Mouse (Mus musculus): ENCODE results near the gene Adgre1. TPM values are rescaled to one million over a fixed set of nuclear protein-coding genes. Genes with fewer than 3 reads are reported as not detected.

Gene Adgre1
- polyA plus RNA-seq, 1 experiment, result not detected

DNA sequence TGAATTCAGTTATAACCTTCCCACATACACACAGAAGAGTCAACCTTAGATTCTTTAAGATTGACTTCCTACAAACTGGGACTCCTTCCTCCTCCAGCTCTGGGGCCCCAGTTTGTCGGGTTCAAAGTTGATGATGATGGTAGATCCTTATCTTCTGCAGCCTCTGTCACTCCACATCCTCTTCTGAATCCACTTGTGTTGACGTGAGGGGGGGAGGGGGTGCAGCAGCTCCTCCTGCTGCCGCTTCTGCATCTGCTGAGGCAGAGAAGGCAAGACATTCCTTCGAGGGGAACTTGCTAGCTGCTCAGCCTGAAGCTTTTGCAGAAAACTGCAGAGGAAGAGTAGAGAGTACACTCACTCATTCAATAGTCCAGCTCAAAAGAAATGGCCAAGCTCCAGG is 16.9 kb upstream of the Adgre1 start:
- Histone ChIP-seq H3K4me1 (ENCODE audit: control insufficient read depth, insufficient read depth, low read length) (no peaks in the 10 kb centered on the region), H3K27ac (ENCODE audit: insufficient read depth, low read length) (no peak overlapping the region), H3K9me3 (replicated peaks; ENCODE audit: control insufficient read depth, insufficient read depth, low read length, poor library complexity, severe bottlenecking) (no peaks in the 10 kb centered on the region), H3K27me3 (ENCODE audit: control insufficient read depth, insufficient read depth, low read length, poor library complexity, severe bottlenecking) (no peaks in the 10 kb centered on the region), H3K4me3 (ENCODE audit: low read depth, low read length) (no peak overlapping the region), H3K36me3 (ENCODE audit: control insufficient read depth, insufficient read depth, low read length, poor library complexity, severe bottlenecking) (no peaks in the 10 kb centered on the region), H3K9ac (ENCODE audit: low read depth, poor library complexity, severe bottlenecking) (no peak overlapping the region)
- no peak for TF ChIP-seq CTCF (IDR thresholded peaks at IDR 0.05; ENCODE audit: low read depth, low read length)
- no peak for TF ChIP-seq EP300 (IDR thresholded peaks at IDR 0.05; ENCODE audit: insufficient read depth, low read depth, low read length)
- TF ChIP-seq POLR2A (IDR thresholded peaks at IDR 0.05; ENCODE audit: insufficient read depth, low read length), result no peak

DNA sequence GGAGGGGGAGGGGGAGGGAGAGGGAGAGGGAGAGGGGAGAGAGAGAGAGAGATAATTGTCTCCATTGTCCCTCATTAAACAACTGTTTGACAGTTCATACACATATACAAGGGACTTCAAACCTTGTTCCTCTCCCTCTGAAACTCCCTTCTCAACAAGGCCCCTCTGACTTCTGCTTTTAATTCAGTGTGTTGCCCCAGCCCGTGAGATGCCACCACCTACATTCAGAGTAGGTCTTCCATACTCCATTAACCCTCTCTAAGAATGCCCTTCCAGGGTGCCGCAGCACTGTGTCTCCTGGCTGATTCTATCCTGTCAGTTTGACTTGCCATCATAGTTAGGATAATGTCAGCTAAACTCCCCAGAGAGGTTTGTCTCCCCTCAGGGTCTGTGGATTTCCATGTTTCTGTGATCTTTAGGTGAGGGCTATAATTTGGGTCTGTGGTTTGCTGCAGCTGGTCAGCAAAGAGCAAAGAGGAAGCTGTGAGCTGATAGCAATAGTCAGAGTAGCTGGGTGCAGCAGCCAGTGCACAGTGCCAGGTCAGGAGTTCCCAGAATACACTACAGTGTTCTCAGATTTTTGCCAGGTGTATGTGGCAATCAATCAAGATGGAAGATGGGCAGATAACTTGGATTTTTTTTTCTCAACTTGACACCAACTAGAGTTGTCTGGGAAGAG is 14.3 kb upstream of the Adgre1 start:
- TF ChIP-seq CTCF (IDR thresholded peaks at IDR 0.05; ENCODE audit: low read depth, low read length), result no peak
- TF ChIP-seq EP300 (IDR thresholded peaks at IDR 0.05; ENCODE audit: insufficient read depth, low read depth, low read length), result no peak
- no peak for TF ChIP-seq POLR2A (IDR thresholded peaks at IDR 0.05; ENCODE audit: insufficient read depth, low read length)
- Histone ChIP-seq H3K27ac (ENCODE audit: insufficient read depth, low read length) (no peak overlapping the region), H3K9me3 (replicated peaks; ENCODE audit: control insufficient read depth, insufficient read depth, low read length, poor library complexity, severe bottlenecking) (no peaks in the 10 kb centered on the region), H3K4me3 (ENCODE audit: low read depth, low read length) (no peak overlapping the region), H3K4me1 (ENCODE audit: control insufficient read depth, insufficient read depth, low read length) (no peaks in the 10 kb centered on the region), H3K36me3 (ENCODE audit: control insufficient read depth, insufficient read depth, low read length, poor library complexity, severe bottlenecking) (no peaks in the 10 kb centered on the region), H3K27me3 (ENCODE audit: control insufficient read depth, insufficient read depth, low read length, poor library complexity, severe bottlenecking) (no peaks in the 10 kb centered on the region), H3K9ac (ENCODE audit: low read depth, poor library complexity, severe bottlenecking) (no peak overlapping the region)

DNA sequence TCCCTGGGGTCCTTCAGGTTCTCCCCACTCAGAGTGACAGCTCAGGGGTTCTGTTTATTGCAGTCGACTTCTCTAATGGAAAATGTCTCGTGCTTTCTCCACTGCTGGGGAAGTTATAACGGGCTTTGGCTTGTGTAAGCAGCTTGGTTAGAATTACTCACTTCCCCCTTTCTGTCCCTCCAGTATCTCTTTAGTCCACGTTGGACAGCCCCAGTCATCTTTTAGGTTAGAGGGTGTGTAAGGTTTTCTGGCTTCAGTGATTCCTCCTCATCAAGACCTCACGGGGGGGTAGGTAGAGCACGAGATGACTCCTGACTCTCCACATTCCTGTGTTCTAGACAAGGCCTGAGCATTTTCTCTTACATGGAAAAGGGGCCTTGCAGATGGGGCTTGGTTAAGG is 11.5 kb upstream of the Adgre1 start:
- H3K4me3 ChIP-seq (ENCODE audit: low read depth, low read length), result no peak overlapping the region
- H3K36me3 ChIP-seq (ENCODE audit: control insufficient read depth, insufficient read depth, low read length, poor library complexity, severe bottlenecking), result no peaks in the 10 kb centered on the region
- no peaks in the 10 kb centered on the region for H3K9me3 ChIP-seq (replicated peaks; ENCODE audit: control insufficient read depth, insufficient read depth, low read length, poor library complexity, severe bottlenecking)
- TF ChIP-seq POLR2A (IDR thresholded peaks at IDR 0.05; ENCODE audit: insufficient read depth, low read length) (no peak), CTCF (IDR thresholded peaks at IDR 0.05; ENCODE audit: low read depth, low read length) (no peak), EP300 (IDR thresholded peaks at IDR 0.05; ENCODE audit: insufficient read depth, low read depth, low read length) (no peak)
- no peak overlapping the region for H3K9ac ChIP-seq (ENCODE audit: low read depth, poor library complexity, severe bottlenecking)
- no peak overlapping the region for H3K27ac ChIP-seq (ENCODE audit: insufficient read depth, low read length)
- no peaks in the 10 kb centered on the region for H3K27me3 ChIP-seq (ENCODE audit: control insufficient read depth, insufficient read depth, low read length, poor library complexity, severe bottlenecking)
- no peaks in the 10 kb centered on the region for H3K4me1 ChIP-seq (ENCODE audit: control insufficient read depth, insufficient read depth, low read length)

DNA sequence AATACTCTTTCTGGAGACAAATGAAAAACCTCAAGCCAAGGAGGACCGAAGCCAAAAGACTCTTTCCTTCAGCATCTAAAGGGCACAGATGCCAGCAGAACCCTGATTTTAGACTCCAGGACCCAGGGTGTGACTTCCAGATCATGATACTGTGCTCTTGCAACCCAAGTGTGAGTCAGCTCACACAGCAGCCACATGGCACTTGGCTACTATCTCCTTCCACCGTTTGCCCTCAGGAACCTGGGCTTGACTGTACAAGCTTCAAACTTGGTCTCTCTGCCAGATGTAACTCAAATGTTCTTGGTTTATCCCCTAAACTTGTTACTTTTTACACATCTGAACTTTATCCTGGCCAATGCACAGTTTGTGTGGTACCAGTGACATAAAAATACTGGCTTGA is 10.7 kb upstream of the Adgre1 start:
- no peak for TF ChIP-seq EP300 (IDR thresholded peaks at IDR 0.05; ENCODE audit: insufficient read depth, low read depth, low read length)
- TF ChIP-seq CTCF (IDR thresholded peaks at IDR 0.05; ENCODE audit: low read depth, low read length), result no peak
- TF ChIP-seq POLR2A (IDR thresholded peaks at IDR 0.05; ENCODE audit: insufficient read depth, low read length), result no peak
- H3K27me3 ChIP-seq (ENCODE audit: control insufficient read depth, insufficient read depth, low read length, poor library complexity, severe bottlenecking), result no peaks in the 10 kb centered on the region
- no peak overlapping the region for H3K9ac ChIP-seq (ENCODE audit: low read depth, poor library complexity, severe bottlenecking)
- no peaks in the 10 kb centered on the region for H3K36me3 ChIP-seq (ENCODE audit: control insufficient read depth, insufficient read depth, low read length, poor library complexity, severe bottlenecking)
- no peak overlapping the region for H3K4me3 ChIP-seq (ENCODE audit: low read depth, low read length)
- no peaks in the 10 kb centered on the region for H3K4me1 ChIP-seq (ENCODE audit: control insufficient read depth, insufficient read depth, low read length)
- no peak overlapping the region for H3K27ac ChIP-seq (ENCODE audit: insufficient read depth, low read length)
- no peaks in the 10 kb centered on the region for H3K9me3 ChIP-seq (replicated peaks; ENCODE audit: control insufficient read depth, insufficient read depth, low read length, poor library complexity, severe bottlenecking)

DNA sequence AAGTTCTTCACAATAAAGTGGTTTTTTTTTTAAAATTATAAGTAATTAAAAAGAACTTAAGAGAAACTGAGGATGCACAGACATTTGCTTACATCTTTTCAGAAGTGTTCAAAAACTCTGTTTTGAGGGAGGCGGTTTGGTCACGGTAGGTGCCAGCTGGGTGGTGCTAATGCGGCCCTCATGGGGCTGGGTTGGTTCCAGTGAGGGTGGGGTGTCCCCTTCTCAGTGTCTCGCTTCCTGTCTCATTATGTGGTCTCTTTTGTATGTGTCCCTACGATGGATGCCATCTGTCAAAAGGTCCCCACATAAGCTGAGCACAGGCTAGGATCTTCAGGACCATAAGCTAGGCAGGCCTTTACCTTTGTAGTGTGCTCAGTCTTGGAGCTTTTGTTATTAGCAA is 9.4 kb upstream of the Adgre1 start:
- H3K27me3 ChIP-seq (ENCODE audit: control insufficient read depth, insufficient read depth, low read length, poor library complexity, severe bottlenecking), result no peaks in the 10 kb centered on the region
- TF ChIP-seq POLR2A (IDR thresholded peaks at IDR 0.05; ENCODE audit: insufficient read depth, low read length), result no peak
- TF ChIP-seq EP300 (IDR thresholded peaks at IDR 0.05; ENCODE audit: insufficient read depth, low read depth, low read length), result no peak
- TF ChIP-seq CTCF (IDR thresholded peaks at IDR 0.05; ENCODE audit: low read depth, low read length), result no peak
- H3K27ac ChIP-seq (ENCODE audit: insufficient read depth, low read length), result no peak overlapping the region
- H3K4me3 ChIP-seq (ENCODE audit: low read depth, low read length), result no peak overlapping the region
- no peaks in the 10 kb centered on the region for H3K4me1 ChIP-seq (ENCODE audit: control insufficient read depth, insufficient read depth, low read length)
- H3K9me3 ChIP-seq (replicated peaks; ENCODE audit: control insufficient read depth, insufficient read depth, low read length, poor library complexity, severe bottlenecking), result no peaks in the 10 kb centered on the region
- no peak overlapping the region for H3K9ac ChIP-seq (ENCODE audit: low read depth, poor library complexity, severe bottlenecking)
- H3K36me3 ChIP-seq (ENCODE audit: control insufficient read depth, insufficient read depth, low read length, poor library complexity, severe bottlenecking), result no peaks in the 10 kb centered on the region

DNA sequence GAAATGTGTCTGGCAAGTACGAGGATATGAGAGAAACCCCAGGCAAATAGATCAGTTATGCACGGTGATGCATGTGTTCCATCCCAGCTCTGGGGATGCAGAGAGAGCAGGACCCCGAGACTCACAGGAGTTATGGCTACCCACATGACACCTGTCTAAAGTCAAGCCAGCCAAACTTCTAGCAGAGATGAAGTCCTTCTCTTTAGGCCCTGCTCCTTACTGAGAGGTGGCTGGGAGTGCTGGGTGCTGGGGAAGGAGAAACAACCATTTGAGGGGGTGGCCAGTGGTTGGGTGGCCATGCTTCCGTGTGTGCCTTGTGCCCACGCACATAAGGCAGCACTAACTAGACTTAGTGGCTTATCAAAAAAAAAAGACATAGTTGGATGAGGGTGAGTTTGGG is 8.3 kb upstream of the Adgre1 start:
- no peak overlapping the region for H3K27ac ChIP-seq (ENCODE audit: insufficient read depth, low read length)
- no peaks in the 10 kb centered on the region for H3K4me1 ChIP-seq (ENCODE audit: control insufficient read depth, insufficient read depth, low read length)
- no peaks in the 10 kb centered on the region for H3K36me3 ChIP-seq (ENCODE audit: control insufficient read depth, insufficient read depth, low read length, poor library complexity, severe bottlenecking)
- H3K4me3 ChIP-seq (ENCODE audit: low read depth, low read length), result no peak overlapping the region
- TF ChIP-seq CTCF (IDR thresholded peaks at IDR 0.05; ENCODE audit: low read depth, low read length), result no peak
- no peak for TF ChIP-seq EP300 (IDR thresholded peaks at IDR 0.05; ENCODE audit: insufficient read depth, low read depth, low read length)
- TF ChIP-seq POLR2A (IDR thresholded peaks at IDR 0.05; ENCODE audit: insufficient read depth, low read length), result no peak
- no peaks in the 10 kb centered on the region for H3K9me3 ChIP-seq (replicated peaks; ENCODE audit: control insufficient read depth, insufficient read depth, low read length, poor library complexity, severe bottlenecking)
- no peaks in the 10 kb centered on the region for H3K27me3 ChIP-seq (ENCODE audit: control insufficient read depth, insufficient read depth, low read length, poor library complexity, severe bottlenecking)
- no peak overlapping the region for H3K9ac ChIP-seq (ENCODE audit: low read depth, poor library complexity, severe bottlenecking)

Data from ES-Bruce4 (cell line).